10 mouse cellular contexts compared by ENCODE assay signal in the genomic region with DNA sequence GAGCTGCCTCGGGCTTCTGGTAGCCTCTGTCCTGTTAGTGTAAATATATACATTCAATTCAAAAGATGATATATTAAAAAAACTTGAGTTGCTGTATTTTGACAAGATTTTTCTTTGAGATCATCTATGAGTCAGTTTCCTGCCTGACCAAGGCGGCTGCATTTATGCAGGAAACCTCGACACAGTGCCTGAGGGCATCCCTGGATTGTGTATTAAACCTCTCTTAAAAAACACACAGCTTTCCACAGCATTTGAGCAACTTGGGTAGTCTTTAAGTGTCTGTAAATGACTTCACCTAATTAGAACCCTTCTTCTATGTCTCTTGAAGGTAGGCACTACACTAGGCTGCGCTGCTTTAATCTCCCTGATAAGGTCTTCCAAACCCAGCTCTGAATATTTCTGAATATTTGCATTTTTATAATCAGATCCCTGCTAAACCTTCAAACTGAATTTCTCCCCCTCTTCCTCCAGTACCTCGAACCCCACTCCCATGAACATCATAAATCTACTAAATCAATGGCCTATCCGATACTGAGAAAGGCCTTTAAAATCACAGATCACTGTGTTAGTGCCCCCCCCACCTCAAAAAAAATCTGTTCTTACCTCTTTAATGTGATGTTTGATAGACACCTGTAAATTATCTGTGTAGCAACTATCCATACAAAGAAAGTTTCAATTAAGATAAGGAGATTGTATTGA. TPM values are rescaled to one million over a fixed set of nuclear protein-coding genes. Genes with fewer than 3 reads are reported as not detected.
DNase-seq lines count a peak whose midpoint lies in the region; ATAC-seq and TF ChIP-seq lines count a peak whose summit lies in the region.
"Had no signal": no experiment of that assay in that cellular context is flagged by ENCODE, and none has a peak within 500 bp of the region (broad histone marks: within the 10 kb centered on the region; RNA-seq: fewer than 3 reads in every experiment).

No protein-coding gene starts in this region.

- no peak overlapping the region for H3K4me3 ChIP-seq in forebrain, embryonic 13.5 days
- no peak overlapping the region for H3K4me3 ChIP-seq in forebrain, postnatal 0 days (ENCODE audit: low read depth, low read length)
- no peak overlapping the region for H3K4me3 ChIP-seq in limb, embryonic 11.5 days (ENCODE audit: low read depth, low read length)
- H3K4me3 ChIP-seq in limb, embryonic 10.5 days: no peak overlapping the region
- H3K4me3 ChIP-seq in embryonic fibroblast, embryonic 13.5 days (ENCODE audit: insufficient read depth, low read length): no peak overlapping the region
- no peak overlapping the region for H3K4me3 ChIP-seq in neural tube, embryonic 13.5 days

- no peaks in the 10 kb centered on the region for H3K36me3 ChIP-seq in forebrain, embryonic 13.5 days (ENCODE audit: poor library complexity, severe bottlenecking)
- no peaks in the 10 kb centered on the region for H3K36me3 ChIP-seq in forebrain, postnatal 0 days (ENCODE audit: insufficient read depth)
- H3K36me3 ChIP-seq in limb, embryonic 11.5 days (ENCODE audit: control insufficient read depth, insufficient read depth, low read length): no peaks in the 10 kb centered on the region
- no peaks in the 10 kb centered on the region for H3K36me3 ChIP-seq in limb, embryonic 10.5 days
- no peaks in the 10 kb centered on the region for H3K36me3 ChIP-seq in neural tube, embryonic 13.5 days
- H3K36me3 ChIP-seq: stomach, embryonic 15.5 days had no signal

- H3K27me3 ChIP-seq in forebrain, embryonic 13.5 days: no peaks in the 10 kb centered on the region
- H3K27me3 ChIP-seq in forebrain, postnatal 0 days (ENCODE audit: insufficient read depth, low read length): no peaks in the 10 kb centered on the region
- H3K27me3 ChIP-seq in limb, embryonic 11.5 days (ENCODE audit: control insufficient read depth, insufficient read depth, low read length): no peaks in the 10 kb centered on the region
- H3K27me3 ChIP-seq in limb, embryonic 10.5 days (ENCODE audit: low read depth, poor library complexity, severe bottlenecking): no peaks in the 10 kb centered on the region
- no peaks in the 10 kb centered on the region for H3K27me3 ChIP-seq in neural tube, embryonic 13.5 days
- H3K27me3 ChIP-seq: stomach, embryonic 15.5 days had no signal

- no peak overlapping the region for H3K27ac ChIP-seq in forebrain, embryonic 13.5 days
- no peak overlapping the region for H3K27ac ChIP-seq in forebrain, postnatal 0 days (ENCODE audit: low read depth, low read length)
- no peak overlapping the region for H3K27ac ChIP-seq in limb, embryonic 11.5 days (replicated peaks; ENCODE audit: low read depth, low read length)
- H3K27ac ChIP-seq in limb, embryonic 10.5 days: no peak overlapping the region
- H3K27ac ChIP-seq in embryonic fibroblast, embryonic 13.5 days (ENCODE audit: insufficient read depth, low read length): peak overlapping the region; percentile 88
- H3K27ac ChIP-seq in neural tube, embryonic 13.5 days (replicated peaks): peak overlapping the region; percentile 92

- H3K4me2 ChIP-seq in forebrain, embryonic 13.5 days: peak overlapping the region; percentile 21; the same call in 1 of the 2 replicates
- H3K4me2 ChIP-seq in forebrain, postnatal 0 days (ENCODE audit: low read depth): no peak overlapping the region
- H3K4me2 ChIP-seq in limb, embryonic 11.5 days (ENCODE audit: low read depth, severe bottlenecking): no peak overlapping the region
- H3K4me2 ChIP-seq in neural tube, embryonic 13.5 days: peak overlapping the region; percentile 71

- H3K4me1 ChIP-seq in forebrain, embryonic 13.5 days: peaks cover 47% of the 10 kb centered on the region
- peaks cover 9% of the 10 kb centered on the region for H3K4me1 ChIP-seq in forebrain, postnatal 0 days (ENCODE audit: insufficient read depth)
- peaks cover 7% of the 10 kb centered on the region for H3K4me1 ChIP-seq in limb, embryonic 11.5 days (ENCODE audit: control insufficient read depth, insufficient read depth, low read length)
- peaks cover 40% of the 10 kb centered on the region for H3K4me1 ChIP-seq in limb, embryonic 10.5 days
- H3K4me1 ChIP-seq in embryonic fibroblast, embryonic 13.5 days (ENCODE audit: control insufficient read depth, insufficient read depth, low read length): peaks cover 9% of the 10 kb centered on the region
- peaks cover 34% of the 10 kb centered on the region for H3K4me1 ChIP-seq in neural tube, embryonic 13.5 days (replicated peaks)

- no peaks in the 10 kb centered on the region for H3K9me3 ChIP-seq in forebrain, embryonic 13.5 days (replicated peaks)
- H3K9me3 ChIP-seq in forebrain, postnatal 0 days (ENCODE audit: low read length): no peaks in the 10 kb centered on the region
- no peaks in the 10 kb centered on the region for H3K9me3 ChIP-seq in limb, embryonic 11.5 days (ENCODE audit: control insufficient read depth, low read length)
- H3K9me3 ChIP-seq in limb, embryonic 10.5 days (replicated peaks): no peaks in the 10 kb centered on the region
- H3K9me3 ChIP-seq in neural tube, embryonic 13.5 days: no peaks in the 10 kb centered on the region
- H3K9me3 ChIP-seq: stomach, embryonic 15.5 days had no signal

- 43% methylated on average over 6 of the region's 6 CpGs for WGBS in forebrain, embryonic 13.5 days
- 54% methylated on average over 6 of the region's 6 CpGs for whole genome bisulfite sequencing in forebrain, postnatal 0 days
- whole genome bisulfite sequencing in limb, embryonic 11.5 days: 12% methylated on average over 6 of the region's 6 CpGs
- WGBS in limb, embryonic 10.5 days: 15% methylated on average over 6 of the region's 6 CpGs
- WGBS in neural tube, embryonic 13.5 days: 23% methylated on average over 6 of the region's 6 CpGs

- no peak for ATAC-seq in forebrain, embryonic 13.5 days
- no peak for ATAC-seq in forebrain, postnatal 0 days
- no peak for ATAC-seq in limb, embryonic 11.5 days (ENCODE audit: insufficient number of reproducible peaks, low FRiP score, low TSS enrichment, low read depth)
- ATAC-seq in neural tube, embryonic 13.5 days (ENCODE audit: low read depth): no peak
- ATAC-seq: lung, postnatal 0 days had no signal

- TF ChIP-seq CTCF in forebrain, postnatal 0 days (IDR thresholded peaks at IDR 0.05; ENCODE audit: low read depth): no peak
- no peak for TF ChIP-seq CTCF in embryonic fibroblast, embryonic 13.5 days (IDR thresholded peaks at IDR 0.05; ENCODE audit: borderline replicate concordance, insufficient read depth, low read length)

- TF ChIP-seq POLR2A in embryonic fibroblast, embryonic 13.5 days (IDR thresholded peaks at IDR 0.05; ENCODE audit: low read depth, low read length): no peak

- H3K9ac ChIP-seq in forebrain, embryonic 13.5 days: no peak overlapping the region
- no peak overlapping the region for H3K9ac ChIP-seq in forebrain, postnatal 0 days
- H3K9ac ChIP-seq in limb, embryonic 11.5 days (ENCODE audit: low read length): no peak overlapping the region
- H3K9ac ChIP-seq in neural tube, embryonic 13.5 days: no peak overlapping the region

- DNase-seq in forebrain, postnatal 0 days: no peak
- DNase-seq in limb, embryonic 11.5 days (ENCODE audit: low spot score): peak; percentile 45
- no peak for DNase-seq in limb, embryonic 10.5 days (ENCODE audit: low spot score)
- no peak for DNase-seq in adrenal gland, postnatal 25 days
- no peak for DNase-seq in natural killer cell, adult 2 months (ENCODE audit: low spot score in 2 of 2)

RNA-seq across cellular contexts. Expression of a gene that starts 2.7 kb away (rescaled TPM):
- polyA plus RNA-seq in forebrain, embryonic 13.5 days (2015; fragmentation: Nextera tagmentation; extraction: Ambion mirVana): 12.6 and 15.2 TPM in 2 replicates
- 13.7 and 14.3 TPM in 2 replicates for total RNA-seq in forebrain, postnatal 0 days (2014; rRNA removed)
- 8.6 and 14.5 TPM in 2 replicates for polyA plus RNA-seq in forebrain, postnatal 0 days (2015; fragmentation: Nextera tagmentation; extraction: Ambion mirVana)
- 42.1 and 44.5 TPM in 2 replicates for polyA plus RNA-seq in limb, embryonic 11.5 days (2014; fragmentation: Nextera tagmentation; extraction: Ambion mirVana)
- polyA plus RNA-seq in limb, embryonic 10.5 days (2016; fragmentation: Nextera tagmentation; extraction: Ambion mirVana): 21.7 and 32.9 TPM in 2 replicates
- 80.2 and 101 TPM in 2 replicates for polyA plus RNA-seq in embryonic fibroblast, embryonic 13.5 days (2011; ENCODE audit: insufficient read length, low read depth, missing spikeins)
- 21.5 and 22.3 TPM in 2 replicates for polyA plus RNA-seq in neural tube, embryonic 13.5 days (2015; fragmentation: Nextera tagmentation; extraction: Ambion mirVana)
- total RNA-seq in adrenal gland, postnatal 25 days (2021): 36.8 and 37.2 TPM in 2 replicates

Comparison
In these comparisons a context has a peak if more than half of its experiments do, and no peak if none do; other contexts are left out.
1. H3K4me2 ChIP-seq: peak in forebrain, embryonic 13.5 days (single experiment) and neural tube, embryonic 13.5 days (single experiment); none in forebrain, postnatal 0 days (single experiment) and limb, embryonic 11.5 days (single experiment).
2. H3K27ac ChIP-seq: peak in embryonic fibroblast, embryonic 13.5 days (single experiment) and neural tube, embryonic 13.5 days (single experiment); none in forebrain, embryonic 13.5 days (single experiment), forebrain, postnatal 0 days (single experiment), limb, embryonic 11.5 days (single experiment) and limb, embryonic 10.5 days (single experiment).